Mouse (Mus musculus) forebrain, embryonic 16.5 days (tissue): Measurements from ENCODE around the gene Lamc3. TPM values are rescaled to one million over a fixed set of nuclear protein-coding genes. Genes with fewer than 3 reads are reported as not detected.

Experiments used
- ATAC-seq: fragments of 200-750 bp; cut with Nextera tagmentation; 2 replicates; pipeline ENCODE4 v1.8.0; 2017; ENCODE audit warnings: mild to moderate bottlenecking, moderate library complexity
- H3K27ac ChIP-seq: fragments of 300-500 bp; sonication (generic); 2 replicates; pipeline ENCODE4 v1.5.1; 2014; ENCODE audit warnings: low read length, control low read depth
- H3K27me3 ChIP-seq: fragments of 300-500 bp; sonication (generic); replicated peaks from 2 replicates; pipeline ENCODE4 v1.6.1; 2014; ENCODE audit warnings: low read length; ENCODE audit not compliant: control insufficient read depth, insufficient read depth
- H3K36me3 ChIP-seq: fragments of 300-500 bp; sonication (generic); 2 replicates; pipeline ENCODE4 v1.6.1; 2014; ENCODE audit not compliant: control insufficient read depth, insufficient read depth
- H3K4me1 ChIP-seq: fragments of 300-500 bp; sonication (generic); replicated peaks from 2 replicates; pipeline ENCODE4 v1.6.1; 2014; ENCODE audit warnings: low read length; ENCODE audit not compliant: control insufficient read depth, insufficient read depth
- H3K4me2 ChIP-seq: fragments of 300-500 bp; sonication (generic); 2 replicates; pipeline ENCODE4 v1.6.1; 2014; ENCODE audit warnings: mild to moderate bottlenecking, low read length, control low read depth
- H3K4me3 ChIP-seq: fragments of 300-500 bp; sonication (generic); replicated peaks from 2 replicates; pipeline ENCODE4 v1.5.1; 2014; ENCODE audit warnings: mild to moderate bottlenecking, low read length, control low read depth
- H3K9ac ChIP-seq: fragments of 300-500 bp; sonication (generic); replicated peaks from 2 replicates; pipeline ENCODE4 v1.6.1; 2014; ENCODE audit warnings: low read depth, low read length, control low read depth
- H3K9me3 ChIP-seq: fragments of 300-500 bp; sonication (generic); 2 replicates; pipeline ENCODE4 v1.6.1; 2016; ENCODE audit warnings: low read length; ENCODE audit not compliant: control insufficient read depth
- WGBS: fragments of 180-500 bp; shearing (Covaris S2); extraction: QIAGEN DNeasy Blood & Tissue Kit; methylation state at CpG from one replicate; pipeline ENCODE4 v1.1.7; 2014; 5-methylcytosine and 5-hydroxymethylcytosine counted together
- polyA plus RNA-seq: library from polyadenylated mRNA; unstranded; fragments of >200 nt; fragmentation: Nextera tagmentation; extraction: Ambion mirVana; gene quantifications from 2 replicates; pipeline ENCODE4 v1.2.1, GENCODE M21; 2015

Lamc3 gene
- polyA plus RNA-seq, 1 experiment from 2014 or later: 3.4 TPM

GRCm38 (mm10) chr2:31868538-31869164 lies 18.4 kb upstream of the Lamc3 start:
- no peaks in the 10 kb centered on the region for H3K9me3 ChIP-seq
- no peak overlapping the region for H3K4me3 ChIP-seq
- H3K36me3 ChIP-seq: no peaks in the 10 kb centered on the region
- no peak overlapping the region for H3K4me2 ChIP-seq
- H3K27ac ChIP-seq: no peak overlapping the region
- H3K4me1 ChIP-seq: peaks cover 3% of the 10 kb centered on the region; the same call in 1 of the 2 replicates
- no peak overlapping the region for H3K9ac ChIP-seq
- 82% methylated on average over 10 of the region's 10 CpGs for WGBS
- no peaks in the 10 kb centered on the region for H3K27me3 ChIP-seq
- no peak for ATAC-seq

GRCm38 (mm10) chr2:31869692-31870091 lies 17.4 kb upstream of the Lamc3 start:
- WGBS: 90% methylated on average over 5 of the region's 5 CpGs

GRCm38 (mm10) chr2:31870683-31871082 lies 16.4 kb upstream of the Lamc3 start:
- peaks cover under 1% of the 10 kb centered on the region; the same call in 1 of the 2 replicates for H3K4me1 ChIP-seq
- no peaks in the 10 kb centered on the region for H3K36me3 ChIP-seq
- H3K27ac ChIP-seq: no peak overlapping the region
- no peak for ATAC-seq
- no peak overlapping the region for H3K4me3 ChIP-seq
- no peak overlapping the region for H3K4me2 ChIP-seq
- peaks cover 2% of the 10 kb centered on the region; the same call in 1 of the 2 replicates for H3K27me3 ChIP-seq
- WGBS: 71% methylated on average over 3 of the region's 3 CpGs
- no peaks in the 10 kb centered on the region for H3K9me3 ChIP-seq
- H3K9ac ChIP-seq: no peak overlapping the region

More at GRCm38 (mm10) chr2:31869692-31870091, 17.4 kb upstream of the Lamc3 start:
- Histone ChIP-seq H3K4me2 (no peak overlapping the region), H3K9me3 (no peaks in the 10 kb centered on the region), H3K27ac (no peak overlapping the region), H3K4me1 (peaks cover 3% of the 10 kb centered on the region; the same call in 1 of the 2 replicates), H3K9ac (no peak overlapping the region), H3K4me3 (no peak overlapping the region), H3K36me3 (no peaks in the 10 kb centered on the region), H3K27me3 (no peaks in the 10 kb centered on the region)
- no peak for ATAC-seq

- Histone ChIP-seq H3K9me3 (no peaks in the 10 kb centered on the region), H3K4me3 (no peak overlapping the region), H3K9ac (no peak overlapping the region), H3K4me2 (no peak overlapping the region), H3K27me3 (peaks cover 9% of the 10 kb centered on the region; the same call in 1 of the 2 replicates), H3K36me3 (no peaks in the 10 kb centered on the region), H3K4me1 (no peaks in the 10 kb centered on the region), H3K27ac (no peak overlapping the region)
- 66% methylated on average over 26 of the region's 26 CpGs for WGBS
- no peak for ATAC-seq
Measured at GRCm38 (mm10) chr2:31874290-31874855, 12.7 kb upstream of the Lamc3 start.

GRCm38 (mm10) chr2:31876446-31876845 lies 10.6 kb upstream of the Lamc3 start:
- Histone ChIP-seq H3K36me3 (no peaks in the 10 kb centered on the region), H3K4me1 (no peaks in the 10 kb centered on the region), H3K9me3 (no peaks in the 10 kb centered on the region), H3K27me3 (peaks cover 11% of the 10 kb centered on the region; the same call in 1 of the 2 replicates), H3K27ac (no peak overlapping the region), H3K4me2 (no peak overlapping the region), H3K4me3 (no peak overlapping the region), H3K9ac (no peak overlapping the region)
- ATAC-seq: no peak
- 9% methylated on average over 12 of the region's 12 CpGs for WGBS

GRCm38 (mm10) chr2:31878610-31879009 lies 8.5 kb upstream of the Lamc3 start:
- Histone ChIP-seq H3K9me3 (no peaks in the 10 kb centered on the region), H3K36me3 (no peaks in the 10 kb centered on the region), H3K4me3 (no peak overlapping the region), H3K27me3 (peaks cover 16% of the 10 kb centered on the region), H3K4me2 (no peak overlapping the region), H3K4me1 (no peaks in the 10 kb centered on the region), H3K27ac (no peak overlapping the region), H3K9ac (no peak overlapping the region)
- ATAC-seq: no peak
- 76% methylated on average over 17 of the region's 17 CpGs for WGBS

GRCm38 (mm10) chr2:31880868-31881267 lies 6.2 kb upstream of the Lamc3 start:
- no peak overlapping the region for H3K4me2 ChIP-seq
- H3K4me1 ChIP-seq: no peaks in the 10 kb centered on the region
- no peak overlapping the region for H3K9ac ChIP-seq
- peaks cover 21% of the 10 kb centered on the region for H3K27me3 ChIP-seq
- H3K4me3 ChIP-seq: no peak overlapping the region
- H3K36me3 ChIP-seq: no peaks in the 10 kb centered on the region
- 3% methylated on average over 14 of the region's 14 CpGs for WGBS
- H3K27ac ChIP-seq: no peak overlapping the region
- H3K9me3 ChIP-seq: no peaks in the 10 kb centered on the region
- no peak for ATAC-seq

GRCm38 (mm10) chr2:31883061-31883460 lies 4.0 kb upstream of the Lamc3 start:
- WGBS: 8% methylated on average over 4 of the region's 4 CpGs
- H3K9ac ChIP-seq: no peak overlapping the region
- H3K4me3 ChIP-seq: no peak overlapping the region
- no peaks in the 10 kb centered on the region for H3K9me3 ChIP-seq
- no peaks in the 10 kb centered on the region for H3K4me1 ChIP-seq
- no peak overlapping the region for H3K27ac ChIP-seq
- ATAC-seq: no peak
- H3K27me3 ChIP-seq: peaks cover 32% of the 10 kb centered on the region
- H3K4me2 ChIP-seq: no peak overlapping the region
- H3K36me3 ChIP-seq: no peaks in the 10 kb centered on the region

GRCm38 (mm10) chr2:31884806-31885205 lies 2.3 kb upstream of the Lamc3 start:
- Histone ChIP-seq H3K9me3 (no peaks in the 10 kb centered on the region), H3K27me3 (peaks cover 40% of the 10 kb centered on the region), H3K4me2 (no peak overlapping the region), H3K27ac (no peak overlapping the region), H3K9ac (no peak overlapping the region), H3K4me1 (no peaks in the 10 kb centered on the region), H3K36me3 (no peaks in the 10 kb centered on the region), H3K4me3 (no peak overlapping the region)
- ATAC-seq: no peak
- WGBS: 22% methylated on average over 6 of the region's 6 CpGs
